Mouse (Mus musculus): ENCODE measurements around the gene Rnf152. TPM values are rescaled to one million over a fixed set of nuclear protein-coding genes. Genes with fewer than 3 reads are reported as not detected.

The Rnf152 gene
- 0.08 and 0.10 TPM in 2 replicates for polyA plus RNA-seq (2015; fragmentation: Nextera tagmentation; extraction: Ambion mirVana)

- Histone ChIP-seq H3K36me3 (replicated peaks) (no peaks in the 10 kb centered on the region), H3K4me2 (peak within 1 kb of the TSS; percentile 71), H3K9ac (0 out of 2 replicates have a peak within 1 kb of the TSS, but pooled peaks have one; percentile 11), H3K4me1 (replicated peaks) (no peaks in the 10 kb centered on the region), H3K9me3 (replicated peaks) (no peaks in the 10 kb centered on the region), H3K27ac (replicated peaks) (no peak within 1 kb of the TSS), H3K4me3 (replicated peaks) (peak within 1 kb of the TSS; percentile 60), H3K27me3 (peaks cover 45% of the 10 kb centered on the region)
- peak; percentile 79 for ATAC-seq (ENCODE audit: insufficient read depth)
- WGBS (ENCODE audit: insufficient replicate concordance) = 1% methylated on average over 57 of the region's 58 CpGs
Measured at GRCm38 (mm10) chr1:105356291-105357011, at the start of gene Rnf152. Gene Rnf152, minus strand, starts transcription at chr1:105356710.

DNA sequence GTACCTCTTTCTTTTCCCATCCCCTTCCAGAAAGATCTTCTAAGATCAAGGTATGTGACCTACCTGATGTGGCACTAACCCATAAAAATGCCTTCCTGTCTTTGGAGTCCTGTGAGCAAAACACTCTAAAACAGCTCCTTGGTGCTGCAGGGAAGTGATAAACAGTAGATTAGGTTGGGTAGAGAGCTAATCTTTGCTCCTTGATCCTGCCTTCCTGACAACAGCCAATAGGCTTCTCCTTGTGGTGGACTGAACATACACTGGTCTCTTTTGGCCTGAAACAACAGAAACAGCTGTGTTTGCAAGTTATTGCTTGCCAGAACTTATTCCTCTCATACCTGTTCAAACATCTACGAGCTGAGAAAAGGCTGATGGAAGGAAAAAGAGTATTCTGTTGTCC, 46.3 kb upstream of the Rnf152 start:
- Histone ChIP-seq H3K4me3 (replicated peaks) (no peak overlapping the region), H3K9ac (no peak overlapping the region), H3K9me3 (replicated peaks) (no peaks in the 10 kb centered on the region), H3K4me2 (no peak overlapping the region), H3K36me3 (replicated peaks) (no peaks in the 10 kb centered on the region), H3K27ac (replicated peaks) (no peak overlapping the region), H3K27me3 (no peaks in the 10 kb centered on the region), H3K4me1 (replicated peaks) (no peaks in the 10 kb centered on the region)
- no peak for ATAC-seq (ENCODE audit: insufficient read depth)
- 24% methylated on average over 1 of the region's 1 CpGs for WGBS (ENCODE audit: insufficient replicate concordance)

GRCm38 (mm10) chr1:105384141-105384937, 27.8 kb upstream of the Rnf152 start:
- Histone ChIP-seq H3K9ac (no peak overlapping the region), H3K27me3 (no peaks in the 10 kb centered on the region), H3K4me3 (replicated peaks) (no peak overlapping the region), H3K36me3 (replicated peaks) (no peaks in the 10 kb centered on the region), H3K4me1 (replicated peaks) (no peaks in the 10 kb centered on the region), H3K27ac (replicated peaks) (no peak overlapping the region), H3K4me2 (no peak overlapping the region), H3K9me3 (replicated peaks) (no peaks in the 10 kb centered on the region)
- WGBS (ENCODE audit: insufficient replicate concordance) = 44% methylated on average over 4 of the region's 4 CpGs
- no peak for ATAC-seq (ENCODE audit: insufficient read depth)

DNA sequence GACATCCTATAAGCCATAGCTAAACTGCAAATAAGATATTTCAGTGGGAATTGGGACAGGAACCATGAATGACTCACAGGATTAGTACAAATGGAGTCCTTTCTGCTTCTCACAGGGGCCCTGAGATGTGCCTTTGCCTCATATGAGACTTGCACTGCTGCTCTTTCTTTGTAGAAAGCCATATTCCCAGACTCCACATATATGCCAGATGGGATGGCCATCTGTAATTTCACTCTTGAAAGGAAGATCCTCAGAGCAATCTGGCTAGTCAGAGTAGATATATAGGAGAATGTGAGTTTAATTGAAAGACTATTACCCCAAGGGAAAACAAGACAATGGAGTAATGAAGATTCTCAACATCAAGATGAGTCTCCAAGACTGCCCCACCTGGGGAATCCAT, 21.0 kb upstream of the Rnf152 start:
- Histone ChIP-seq H3K9ac (no peak overlapping the region), H3K27me3 (no peaks in the 10 kb centered on the region)
- ATAC-seq (ENCODE audit: insufficient read depth) = no peak

DNA sequence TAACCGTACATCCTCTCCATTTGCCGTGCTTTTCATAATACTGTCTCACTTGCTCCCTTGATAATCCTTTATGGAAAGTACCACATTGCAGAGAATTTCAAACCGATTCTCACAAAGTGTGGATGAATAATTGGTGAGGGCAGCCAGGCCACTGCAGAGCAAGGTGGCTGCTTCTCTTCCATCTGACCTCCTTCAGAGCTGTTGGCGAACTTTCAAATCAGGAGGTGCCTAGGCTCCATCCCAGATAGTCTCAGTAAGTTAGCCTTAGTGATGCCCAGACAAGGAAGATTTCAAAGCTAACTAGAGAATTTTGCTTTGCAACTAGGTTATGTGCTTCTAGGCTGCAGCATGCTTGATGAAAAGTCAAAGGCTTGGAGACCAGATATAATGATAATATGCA, 18.1 kb upstream of the Rnf152 start:
- Histone ChIP-seq H3K36me3 (replicated peaks) (no peaks in the 10 kb centered on the region), H3K4me1 (replicated peaks) (no peaks in the 10 kb centered on the region), H3K27me3 (no peaks in the 10 kb centered on the region), H3K9ac (no peak overlapping the region), H3K4me3 (replicated peaks) (no peak overlapping the region), H3K4me2 (no peak overlapping the region), H3K27ac (replicated peaks) (no peak overlapping the region), H3K9me3 (replicated peaks) (no peaks in the 10 kb centered on the region)
- no peak for ATAC-seq (ENCODE audit: insufficient read depth)
- WGBS (ENCODE audit: insufficient replicate concordance) = 66% methylated on average over 4 of the region's 4 CpGs

More for the DNA sequence above, 21.0 kb upstream of the Rnf152 start:
- H3K27ac ChIP-seq (replicated peaks) = no peak overlapping the region
- no peaks in the 10 kb centered on the region for H3K4me1 ChIP-seq (replicated peaks)
- H3K9me3 ChIP-seq (replicated peaks) = no peaks in the 10 kb centered on the region
- no peaks in the 10 kb centered on the region for H3K36me3 ChIP-seq (replicated peaks)
- no peak overlapping the region for H3K4me2 ChIP-seq
- no peak overlapping the region for H3K4me3 ChIP-seq (replicated peaks)

DNA sequence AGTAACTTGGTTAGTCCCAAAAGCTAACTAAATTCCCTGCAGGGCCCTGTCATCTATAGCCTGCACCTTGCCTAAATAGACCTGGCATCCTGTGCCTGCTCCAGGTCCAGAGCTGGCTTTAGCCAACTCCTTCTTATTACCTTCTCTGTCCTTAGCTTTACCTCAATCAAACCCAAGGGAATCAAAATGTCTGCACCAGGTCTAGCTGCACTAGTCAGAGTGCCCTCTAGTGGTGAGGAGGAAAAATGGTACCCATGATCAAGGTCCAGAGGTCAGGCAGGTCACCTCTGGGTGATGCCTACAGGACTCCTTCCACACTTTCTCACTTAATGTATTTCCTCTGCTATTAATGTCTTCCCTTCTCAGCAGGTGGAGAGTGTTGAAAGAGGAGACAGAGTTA, 6.2 kb upstream of the Rnf152 start:
- H3K27me3 ChIP-seq = 0 out of 2 replicates have a peak, but pooled peaks cover 8% of the 10 kb centered on the region
- no peaks in the 10 kb centered on the region for H3K36me3 ChIP-seq (replicated peaks)
- no peak overlapping the region for H3K9ac ChIP-seq
- H3K27ac ChIP-seq (replicated peaks) = no peak overlapping the region
- no peak overlapping the region for H3K4me2 ChIP-seq
- H3K4me3 ChIP-seq (replicated peaks) = no peak overlapping the region
- H3K4me1 ChIP-seq (replicated peaks) = no peaks in the 10 kb centered on the region
- no peak for ATAC-seq (ENCODE audit: insufficient read depth)
- H3K9me3 ChIP-seq (replicated peaks) = no peaks in the 10 kb centered on the region

DNA sequence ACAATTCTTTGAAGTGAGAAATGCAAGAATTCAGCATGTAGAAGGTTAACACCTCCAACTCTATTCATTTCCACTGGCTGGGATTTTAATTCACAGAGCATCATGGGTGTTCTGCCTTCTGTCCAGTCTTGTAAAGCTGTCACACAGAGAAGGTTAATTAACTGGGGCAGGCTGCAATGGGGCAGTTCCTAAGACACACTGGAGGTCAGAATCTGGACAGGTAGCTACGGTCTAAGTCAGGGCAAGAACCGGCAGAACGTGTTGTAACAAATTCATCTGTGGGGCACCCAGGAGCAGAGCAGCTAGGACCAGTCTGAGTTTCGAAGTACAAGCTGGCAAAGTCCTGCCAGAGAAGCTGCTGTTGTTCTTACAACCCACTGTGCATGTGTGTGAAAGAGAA, 2.4 kb upstream of the Rnf152 start:
- Histone ChIP-seq H3K4me3 (replicated peaks) (no peak overlapping the region), H3K9ac (no peak overlapping the region), H3K27me3 (peaks cover 45% of the 10 kb centered on the region), H3K4me1 (replicated peaks) (no peaks in the 10 kb centered on the region), H3K36me3 (replicated peaks) (no peaks in the 10 kb centered on the region), H3K27ac (replicated peaks) (no peak overlapping the region), H3K9me3 (replicated peaks) (no peaks in the 10 kb centered on the region), H3K4me2 (no peak overlapping the region)
- WGBS (ENCODE audit: insufficient replicate concordance) = 50% methylated on average over 4 of the region's 4 CpGs
- ATAC-seq (ENCODE audit: insufficient read depth) = no peak

DNA sequence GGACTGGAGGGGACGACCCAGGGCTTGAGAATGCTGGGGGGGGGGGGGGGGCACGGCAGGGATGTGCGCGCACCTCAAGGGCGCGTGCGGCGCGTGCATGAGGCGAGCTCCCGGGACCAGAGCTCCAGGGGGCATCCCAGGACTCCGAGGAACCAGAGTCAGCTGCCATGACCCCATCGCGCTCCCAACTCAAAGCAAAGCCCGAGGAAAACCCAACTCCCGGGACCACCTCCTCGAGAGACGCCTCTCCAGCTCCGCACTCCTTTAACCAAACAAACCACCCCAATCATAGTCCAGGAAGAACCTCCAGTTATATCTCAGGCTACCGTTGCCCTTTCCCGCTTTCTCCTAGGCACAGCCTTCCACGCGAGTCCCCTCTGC, 610 bp downstream of the Rnf152 start:
- WGBS (ENCODE audit: insufficient replicate concordance) = under 1% methylated on average over 21 of the region's 23 CpGs
- Histone ChIP-seq H3K9ac (0 out of 2 replicates have a peak overlapping the region, but pooled peaks have one; percentile 11), H3K4me1 (replicated peaks) (no peaks in the 10 kb centered on the region), H3K27ac (replicated peaks) (no peak overlapping the region), H3K9me3 (replicated peaks) (no peaks in the 10 kb centered on the region), H3K36me3 (replicated peaks) (no peaks in the 10 kb centered on the region), H3K4me2 (peak overlapping the region; percentile 71), H3K4me3 (replicated peaks) (peak overlapping the region; percentile 60), H3K27me3 (peaks cover 45% of the 10 kb centered on the region)
- no peak for ATAC-seq (ENCODE audit: insufficient read depth)

DNA sequence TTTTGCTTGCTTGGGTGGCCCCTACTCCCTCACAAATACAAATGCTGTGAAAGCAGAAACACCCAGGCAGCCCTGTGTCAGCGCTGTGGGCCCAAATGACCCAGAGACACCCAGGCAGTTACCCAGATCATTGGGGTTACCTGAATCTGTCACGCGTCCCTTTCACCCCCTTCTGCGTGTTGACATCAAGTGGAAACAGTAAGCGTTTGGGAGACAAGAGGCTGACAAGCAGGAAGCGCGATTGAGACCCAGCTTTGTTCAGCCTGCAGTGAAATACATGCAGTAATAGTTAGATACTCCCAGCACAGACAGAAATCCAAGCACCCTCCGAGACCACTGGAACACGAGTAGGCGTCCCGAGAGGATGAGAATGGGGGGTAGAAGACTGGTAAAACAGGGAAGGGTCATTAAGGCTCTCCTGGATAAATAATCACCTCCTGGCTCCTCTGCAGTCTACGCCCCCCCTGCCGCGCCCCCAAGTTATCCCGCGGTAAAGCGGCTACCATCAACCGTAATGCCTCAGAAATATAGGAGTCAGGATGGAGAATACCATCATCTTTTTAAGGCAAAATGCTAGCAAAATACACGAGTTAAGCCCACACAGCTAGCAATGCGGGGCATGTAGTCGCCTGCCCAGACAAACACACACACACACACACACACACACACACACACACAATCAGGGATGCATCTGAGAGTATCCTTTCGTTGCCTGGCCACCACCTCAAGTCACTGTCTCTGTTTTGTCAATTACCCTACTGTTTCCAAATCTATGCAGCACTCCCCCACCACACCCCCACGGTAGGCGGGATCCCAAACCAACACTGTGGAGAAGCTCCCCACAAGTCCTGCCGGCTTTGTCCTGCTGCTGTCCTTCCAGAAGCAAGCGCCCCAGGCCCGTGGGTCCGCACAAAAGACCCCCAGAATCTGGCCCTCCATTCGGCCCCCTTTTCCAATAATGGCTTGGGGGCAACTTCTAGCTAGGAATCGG, 1.3 kb downstream of the Rnf152 start:
- Histone ChIP-seq H3K9me3 (replicated peaks) (no peaks in the 10 kb centered on the region), H3K27me3 (peaks cover 45% of the 10 kb centered on the region), H3K27ac (replicated peaks) (no peak overlapping the region), H3K9ac (no peak overlapping the region), H3K4me1 (replicated peaks) (no peaks in the 10 kb centered on the region), H3K4me2 (peak overlapping the region; percentile 71), H3K36me3 (replicated peaks) (no peaks in the 10 kb centered on the region), H3K4me3 (replicated peaks) (peak overlapping the region; percentile 60)
- WGBS (ENCODE audit: insufficient replicate concordance) = 8% methylated on average over 30 of the region's 30 CpGs
- no peak for ATAC-seq (ENCODE audit: insufficient read depth)

DNA sequence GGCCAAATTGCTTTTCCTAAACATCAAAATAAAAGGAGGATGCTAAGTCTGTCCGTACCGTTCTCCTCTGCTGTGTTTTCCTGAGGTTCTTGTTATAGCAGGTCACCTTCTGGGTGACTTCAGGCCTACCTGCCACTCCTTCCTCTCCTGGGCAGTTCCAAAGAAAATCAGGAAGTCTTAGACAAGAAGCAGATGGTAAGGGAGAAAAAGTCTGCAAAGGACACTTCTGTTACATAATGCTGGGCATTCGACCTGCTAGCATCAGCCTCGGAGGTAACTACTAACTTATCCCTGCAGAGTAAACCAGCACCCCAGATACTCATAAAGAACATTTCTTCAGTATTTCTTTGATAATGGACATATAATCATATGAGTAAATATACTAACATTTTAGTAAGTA, 4.7 kb downstream of the Rnf152 start:
- no peak overlapping the region for H3K4me2 ChIP-seq
- H3K4me1 ChIP-seq (replicated peaks) = no peaks in the 10 kb centered on the region
- H3K9ac ChIP-seq = no peak overlapping the region
- peaks cover 29% of the 10 kb centered on the region for H3K27me3 ChIP-seq
- WGBS (ENCODE audit: insufficient replicate concordance) = 58% methylated on average over 4 of the region's 4 CpGs
- no peak for ATAC-seq (ENCODE audit: insufficient read depth)
- H3K27ac ChIP-seq (replicated peaks) = no peak overlapping the region
- H3K4me3 ChIP-seq (replicated peaks) = no peak overlapping the region
- H3K36me3 ChIP-seq (replicated peaks) = no peaks in the 10 kb centered on the region
- H3K9me3 ChIP-seq (replicated peaks) = no peaks in the 10 kb centered on the region

GRCm38 (mm10) chr1:105342305-105342704, 14.2 kb downstream of the Rnf152 start:
- Histone ChIP-seq H3K36me3 (replicated peaks) (no peaks in the 10 kb centered on the region), H3K27ac (replicated peaks) (no peak overlapping the region), H3K4me2 (no peak overlapping the region), H3K4me1 (replicated peaks) (no peaks in the 10 kb centered on the region), H3K4me3 (replicated peaks) (no peak overlapping the region), H3K9me3 (replicated peaks) (no peaks in the 10 kb centered on the region), H3K9ac (no peak overlapping the region), H3K27me3 (no peaks in the 10 kb centered on the region)
- ATAC-seq (ENCODE audit: insufficient read depth) = no peak
- 67% methylated on average over 6 of the region's 6 CpGs for WGBS (ENCODE audit: insufficient replicate concordance)

All from liver, embryonic 15.5 days (tissue).